Mouse (Mus musculus): ENCODE data around the gene Gm18596. TPM values are rescaled to one million over a fixed set of nuclear protein-coding genes. Genes with fewer than 3 reads are reported as not detected.
"Not testable (repeated sequence)": the region's sequence is repeated elsewhere in the genome, so short reads cannot be mapped to it uniquely, and the experiment has no call there.

Gm18596 gene
- polyA plus RNA-seq, 1 experiment from 2014 or later: not detected

DNA sequence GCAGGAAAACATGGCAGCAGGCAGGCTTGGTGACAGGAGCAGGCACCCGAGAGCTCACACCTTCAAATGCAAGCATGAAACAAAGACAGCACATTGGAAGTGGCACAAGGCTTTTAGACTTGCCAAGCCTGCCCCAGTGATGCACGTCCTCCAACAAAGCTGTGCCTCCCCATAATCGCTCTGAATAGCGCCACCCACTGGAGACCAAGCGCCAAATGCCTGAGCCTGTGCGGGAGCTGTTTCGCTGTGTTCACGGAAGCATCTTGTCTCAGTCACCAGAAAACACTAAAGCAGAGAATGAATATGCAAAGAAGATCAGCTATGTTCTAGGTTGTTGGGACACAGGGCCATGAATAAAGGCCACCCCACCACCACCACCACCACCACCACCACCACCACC, 17.6 kb downstream of the Gm18596 start:
- 82% methylated on average over 8 of the region's 8 CpGs for WGBS
- Histone ChIP-seq H3K9me3 (replicated peaks; ENCODE audit: control insufficient read depth, low read length, poor library complexity, severe bottlenecking) (no peaks in the 10 kb centered on the region), H3K9ac (ENCODE audit: low read depth, low read length) (no peak overlapping the region), H3K4me2 (ENCODE audit: low read length) (no peak overlapping the region), H3K27me3 (ENCODE audit: control insufficient read depth, insufficient read depth, low read depth, low read length) (no peaks in the 10 kb centered on the region), H3K27ac (ENCODE audit: low read length) (no peak overlapping the region), H3K4me3 (ENCODE audit: low read depth, low read length) (no peak overlapping the region), H3K4me1 (ENCODE audit: control insufficient read depth, insufficient read depth, low read length) (no peaks in the 10 kb centered on the region), H3K36me3 (ENCODE audit: control insufficient read depth, insufficient read depth, low read length) (no peaks in the 10 kb centered on the region)
- ATAC-seq: no peak

DNA sequence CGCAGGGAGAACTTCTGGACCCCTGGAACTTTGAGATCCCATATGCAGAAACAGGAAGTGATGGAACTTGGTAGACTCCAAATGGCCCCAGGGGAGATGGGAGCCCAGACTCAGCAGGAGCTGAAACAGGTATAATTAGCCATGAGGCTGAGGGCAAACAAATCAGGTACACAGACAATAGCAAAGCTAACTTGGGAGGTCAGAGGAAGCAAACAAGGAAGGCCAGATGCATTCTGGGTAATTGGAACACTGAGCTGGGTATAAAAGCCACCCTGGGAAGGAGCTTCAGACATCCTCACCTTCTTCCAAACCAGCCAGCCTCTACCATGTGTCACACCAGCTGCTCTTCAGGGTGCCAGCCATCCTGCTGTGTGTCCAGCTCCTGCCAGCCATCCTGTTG, 22.1 kb downstream of the Gm18596 start, which contains the start of gene Krtap12-1:
Krtap12-1 (plus strand) TSS at position 301 of the 400 bp plus-strand sequence.
- H3K9me3 ChIP-seq (replicated peaks; ENCODE audit: control insufficient read depth, low read length, poor library complexity, severe bottlenecking); H3K4me2 ChIP-seq (ENCODE audit: low read length); H3K27ac ChIP-seq (ENCODE audit: low read length); H3K4me3 ChIP-seq (ENCODE audit: low read depth, low read length); H3K36me3 ChIP-seq (ENCODE audit: control insufficient read depth, insufficient read depth, low read length); ATAC-seq; H3K9ac ChIP-seq (ENCODE audit: low read depth, low read length); H3K27me3 ChIP-seq (ENCODE audit: control insufficient read depth, insufficient read depth, low read depth, low read length); H3K4me1 ChIP-seq (ENCODE audit: control insufficient read depth, insufficient read depth, low read length): not testable (repeated sequence)
- WGBS: 87% methylated on average over 1 of the region's 1 CpGs

DNA sequence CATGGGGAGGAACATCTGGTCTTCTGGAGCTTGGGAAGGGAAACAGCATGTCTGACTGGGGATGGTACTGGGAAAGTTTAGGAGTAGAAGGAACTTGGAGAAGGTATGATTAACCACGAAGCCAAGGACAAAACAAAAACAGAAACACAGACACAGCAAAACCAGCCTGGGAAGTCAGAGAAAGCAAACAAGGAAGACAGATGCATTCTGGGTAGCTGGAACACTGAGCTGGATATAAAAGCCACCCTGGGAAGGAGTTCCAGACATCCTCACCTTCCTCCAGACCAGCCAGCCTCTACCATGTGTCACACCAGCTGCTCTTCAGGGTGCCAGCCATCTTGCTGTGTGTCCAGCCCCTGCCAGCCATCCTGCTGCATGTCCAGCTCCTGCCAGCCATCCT, 26.9 kb downstream of the Gm18596 start, which contains the start of gene Gm10142:
Gm10142 (plus strand) TSS at position 301 of the 400 bp plus-strand sequence.
- Histone ChIP-seq H3K4me3 (ENCODE audit: low read depth, low read length) (no peak within 1 kb of the TSS), H3K27me3 (ENCODE audit: control insufficient read depth, insufficient read depth, low read depth, low read length) (no peaks in the 10 kb centered on the region), H3K9ac (ENCODE audit: low read depth, low read length) (no peak within 1 kb of the TSS), H3K36me3 (ENCODE audit: control insufficient read depth, insufficient read depth, low read length) (no peaks in the 10 kb centered on the region), H3K9me3 (replicated peaks; ENCODE audit: control insufficient read depth, low read length, poor library complexity, severe bottlenecking) (no peaks in the 10 kb centered on the region), H3K4me1 (ENCODE audit: control insufficient read depth, insufficient read depth, low read length) (no peaks in the 10 kb centered on the region), H3K4me2 (ENCODE audit: low read length) (no peak within 1 kb of the TSS), H3K27ac (ENCODE audit: low read length) (no peak within 1 kb of the TSS)
- ATAC-seq: no peak
- WGBS: 92% methylated on average over 1 of the region's 1 CpGs

DNA sequence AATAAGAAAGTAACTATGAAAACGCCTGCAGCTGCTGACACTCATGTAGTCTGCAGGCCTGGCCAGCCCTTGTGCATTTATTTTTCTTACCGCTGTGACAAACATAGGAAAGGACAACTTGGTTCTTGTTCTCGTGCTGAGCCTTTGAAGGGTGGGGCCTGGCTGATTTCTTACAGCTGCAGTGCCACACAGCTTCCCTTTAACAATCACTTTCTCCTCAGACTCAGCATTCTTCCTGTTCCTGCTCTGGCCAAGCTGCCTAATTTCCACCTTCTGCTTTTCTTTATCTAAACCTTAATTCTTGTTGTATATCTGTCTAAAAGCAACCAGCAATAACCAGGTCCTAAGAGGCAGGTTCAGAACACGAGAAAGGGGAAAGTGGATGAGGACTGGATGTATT, 28.7 kb downstream of the Gm18596 start:
- no peak overlapping the region for H3K9ac ChIP-seq (ENCODE audit: low read depth, low read length)
- ATAC-seq: no peak
- no peak overlapping the region for H3K4me2 ChIP-seq (ENCODE audit: low read length)
- no peaks in the 10 kb centered on the region for H3K27me3 ChIP-seq (ENCODE audit: control insufficient read depth, insufficient read depth, low read depth, low read length)
- no peaks in the 10 kb centered on the region for H3K36me3 ChIP-seq (ENCODE audit: control insufficient read depth, insufficient read depth, low read length)
- H3K4me1 ChIP-seq (ENCODE audit: control insufficient read depth, insufficient read depth, low read length): no peaks in the 10 kb centered on the region
- 75% methylated on average over 4 of the region's 4 CpGs for WGBS
- H3K4me3 ChIP-seq (ENCODE audit: low read depth, low read length): no peak overlapping the region
- no peak overlapping the region for H3K27ac ChIP-seq (ENCODE audit: low read length)
- H3K9me3 ChIP-seq (replicated peaks; ENCODE audit: control insufficient read depth, low read length, poor library complexity, severe bottlenecking): no peaks in the 10 kb centered on the region

- ATAC-seq; H3K4me1 ChIP-seq (ENCODE audit: control insufficient read depth, insufficient read depth, low read length); H3K27ac ChIP-seq (ENCODE audit: low read length); H3K9me3 ChIP-seq (replicated peaks; ENCODE audit: control insufficient read depth, low read length, poor library complexity, severe bottlenecking); H3K27me3 ChIP-seq (ENCODE audit: control insufficient read depth, insufficient read depth, low read depth, low read length); H3K4me2 ChIP-seq (ENCODE audit: low read length); H3K36me3 ChIP-seq (ENCODE audit: control insufficient read depth, insufficient read depth, low read length); H3K4me3 ChIP-seq (ENCODE audit: low read depth, low read length); H3K9ac ChIP-seq (ENCODE audit: low read depth, low read length): not testable (repeated sequence)
Observed at GRCm38 (mm10) chr10:77711157-77711556, 31.3 kb downstream of the Gm18596 start, which contains the start of gene Gm10024. Gene Gm10024 (plus strand): TSS chr10:77711457.

DNA sequence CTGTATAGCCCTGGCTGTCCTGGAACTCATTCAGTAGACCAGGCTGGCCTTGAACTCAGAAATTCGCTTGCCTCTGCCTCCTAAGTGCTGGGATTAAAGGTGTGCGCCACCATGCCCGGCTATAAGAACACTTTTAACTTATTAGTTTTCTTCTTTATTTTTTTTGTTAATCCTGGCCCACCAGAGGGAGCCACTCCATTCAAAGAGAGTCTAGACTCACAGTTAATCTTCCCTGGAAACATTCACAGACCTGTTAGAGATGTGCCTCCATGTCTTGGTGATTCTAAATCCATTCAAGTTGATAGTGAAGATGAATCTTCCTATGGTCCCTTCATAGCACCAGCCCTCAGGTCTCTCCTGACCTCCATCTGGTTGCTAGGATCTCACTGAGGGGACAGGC, 32.6 kb downstream of the Gm18596 start:
- no peaks in the 10 kb centered on the region for H3K4me1 ChIP-seq (ENCODE audit: control insufficient read depth, insufficient read depth, low read length)
- no peak overlapping the region for H3K27ac ChIP-seq (ENCODE audit: low read length)
- H3K36me3 ChIP-seq (ENCODE audit: control insufficient read depth, insufficient read depth, low read length): no peaks in the 10 kb centered on the region
- WGBS: 74% methylated on average over 3 of the region's 3 CpGs
- H3K4me2 ChIP-seq (ENCODE audit: low read length): no peak overlapping the region
- H3K9me3 ChIP-seq (replicated peaks; ENCODE audit: control insufficient read depth, low read length, poor library complexity, severe bottlenecking): peaks cover 2% of the 10 kb centered on the region; the same call in 1 of the 2 replicates
- H3K4me3 ChIP-seq (ENCODE audit: low read depth, low read length): no peak overlapping the region
- H3K9ac ChIP-seq (ENCODE audit: low read depth, low read length): no peak overlapping the region
- H3K27me3 ChIP-seq (ENCODE audit: control insufficient read depth, insufficient read depth, low read depth, low read length): no peaks in the 10 kb centered on the region
- ATAC-seq: no peak

GRCm38 (mm10) chr10:77706326-77706725, 36.1 kb downstream of the Gm18596 start, which contains the start of gene Gm10272:
Gene Gm10272 (plus strand): TSS chr10:77706626.
- Histone ChIP-seq H3K27ac (ENCODE audit: low read length) (no peak within 1 kb of the TSS), H3K4me3 (ENCODE audit: low read depth, low read length) (no peak within 1 kb of the TSS), H3K27me3 (ENCODE audit: control insufficient read depth, insufficient read depth, low read depth, low read length) (no peaks in the 10 kb centered on the region), H3K9ac (ENCODE audit: low read depth, low read length) (no peak within 1 kb of the TSS), H3K36me3 (ENCODE audit: control insufficient read depth, insufficient read depth, low read length) (no peaks in the 10 kb centered on the region), H3K9me3 (replicated peaks; ENCODE audit: control insufficient read depth, low read length, poor library complexity, severe bottlenecking) (peaks cover 4% of the 10 kb centered on the region; the same call in 1 of the 2 replicates), H3K4me2 (ENCODE audit: low read length) (no peak within 1 kb of the TSS), H3K4me1 (ENCODE audit: control insufficient read depth, insufficient read depth, low read length) (no peaks in the 10 kb centered on the region)
- 92% methylated on average over 1 of the region's 1 CpGs for WGBS
- no peak for ATAC-seq

GRCm38 (mm10) chr10:77697133-77697532, 45.3 kb downstream of the Gm18596 start, which contains the start of gene Gm9508:
Gene Gm9508 (minus strand): TSS chr10:77697233.
- Histone ChIP-seq H3K4me2 (ENCODE audit: low read length) (no peak within 1 kb of the TSS), H3K27ac (ENCODE audit: low read length) (no peak within 1 kb of the TSS), H3K9ac (ENCODE audit: low read depth, low read length) (no peak within 1 kb of the TSS), H3K27me3 (ENCODE audit: control insufficient read depth, insufficient read depth, low read depth, low read length) (no peaks in the 10 kb centered on the region), H3K4me1 (ENCODE audit: control insufficient read depth, insufficient read depth, low read length) (no peaks in the 10 kb centered on the region), H3K36me3 (ENCODE audit: control insufficient read depth, insufficient read depth, low read length) (no peaks in the 10 kb centered on the region), H3K9me3 (replicated peaks; ENCODE audit: control insufficient read depth, low read length, poor library complexity, severe bottlenecking) (no peaks in the 10 kb centered on the region; the same call in 1 of the 2 replicates), H3K4me3 (ENCODE audit: low read depth, low read length) (no peak within 1 kb of the TSS)
- no peak for ATAC-seq
- WGBS: 45% methylated on average over 4 of the region's 4 CpGs

All from midbrain, embryonic 16.5 days (tissue).